Mouse (Mus musculus) midbrain, embryonic 11.5 days (tissue): Measurements from ENCODE around the gene Batf. TPM values are rescaled to one million over a fixed set of nuclear protein-coding genes. Genes with fewer than 3 reads are reported as not detected.

Experiments used
- ATAC-seq: fragments of 200-750 bp; cut with Nextera tagmentation; 2 replicates; pipeline ENCODE4 v1.8.0; 2017; ENCODE audit warnings: moderate TSS enrichment, moderate library complexity; ENCODE audit not compliant: low FRiP score
- DNase-seq: peaks from one replicate; pipeline ENCODE4 v3.0.0; 2015; ENCODE audit warnings: low spot score; ENCODE audit errors: missing footprints
- H3K27ac ChIP-seq: fragments of 300-500 bp; sonication (generic); 2 replicates; pipeline ENCODE4 v1.5.1; 2014; ENCODE audit warnings: low read depth, low read length
- H3K27me3 ChIP-seq: fragments of 300-500 bp; sonication (generic); 2 replicates; pipeline ENCODE4 v1.6.1; 2014; ENCODE audit warnings: mild to moderate bottlenecking, low read length, moderate library complexity, mixed read lengths; ENCODE audit not compliant: control insufficient read depth, insufficient read depth
- H3K36me3 ChIP-seq: fragments of 300-500 bp; sonication (generic); 2 replicates; pipeline ENCODE4 v1.6.1; 2014; ENCODE audit warnings: mild to moderate bottlenecking, low read length, moderate library complexity, mixed read lengths; ENCODE audit not compliant: control insufficient read depth, insufficient read depth
- H3K4me1 ChIP-seq: fragments of 300-500 bp; sonication (generic); 2 replicates; pipeline ENCODE4 v1.6.1; 2014; ENCODE audit warnings: low read length; ENCODE audit not compliant: control insufficient read depth, insufficient read depth
- H3K4me2 ChIP-seq: fragments of 300-500 bp; sonication (generic); 2 replicates; pipeline ENCODE4 v1.6.1; 2014; ENCODE audit warnings: mild to moderate bottlenecking, moderate library complexity
- H3K4me3 ChIP-seq: fragments of 300-500 bp; sonication (generic); 2 replicates; pipeline ENCODE4 v1.5.1; 2014; ENCODE audit warnings: low read depth, low read length
- H3K9ac ChIP-seq: fragments of 300-500 bp; sonication (generic); 2 replicates; pipeline ENCODE4 v1.6.1; 2014; ENCODE audit warnings: low read length
- H3K9me3 ChIP-seq: fragments of 300-500 bp; sonication (generic); 2 replicates; pipeline ENCODE4 v1.6.1; 2016; ENCODE audit warnings: low read length; ENCODE audit not compliant: control insufficient read depth
- WGBS: fragments of 180-500 bp; shearing (Covaris S2); extraction: QIAGEN DNeasy Blood & Tissue Kit; methylation state at CpG from one replicate; pipeline ENCODE4 v1.1.7; 2014; 5-methylcytosine and 5-hydroxymethylcytosine counted together
- polyA plus RNA-seq: library from polyadenylated mRNA; unstranded; fragments of >200 nt; fragmentation: Nextera tagmentation; extraction: Ambion mirVana; gene quantifications from 2 replicates; pipeline ENCODE4 v1.2.1, GENCODE M21; 2014

Gene Batf
- polyA plus RNA-seq, 1 experiment from 2014 or later: 1.7 TPM

- H3K4me3 ChIP-seq: no peak overlapping the region
- ATAC-seq (no peak), DNase-seq (no peak)
- no peak overlapping the region for H3K9ac ChIP-seq
- H3K36me3 ChIP-seq: no peaks in the 10 kb centered on the region
- no peaks in the 10 kb centered on the region for H3K27me3 ChIP-seq
- H3K4me2 ChIP-seq: no peak overlapping the region
- peaks cover 8% of the 10 kb centered on the region; the same call in 1 of the 2 replicates for H3K4me1 ChIP-seq
- H3K9me3 ChIP-seq: no peaks in the 10 kb centered on the region
- 84% methylated on average over 4 of the region's 4 CpGs for WGBS
- no peak overlapping the region for H3K27ac ChIP-seq
Observed at GRCm38 (mm10) chr12:85706906-85707305, 20.4 kb downstream of the Batf start.

GRCm38 (mm10) chr12:85707391-85707790 lies 20.9 kb downstream of the Batf start:
- WGBS: 92% methylated on average over 11 of the region's 11 CpGs
- Histone ChIP-seq H3K27me3 (no peaks in the 10 kb centered on the region), H3K9me3 (no peaks in the 10 kb centered on the region), H3K4me3 (no peak overlapping the region), H3K9ac (no peak overlapping the region), H3K27ac (no peak overlapping the region), H3K4me2 (no peak overlapping the region), H3K4me1 (peaks cover 8% of the 10 kb centered on the region; the same call in 1 of the 2 replicates), H3K36me3 (no peaks in the 10 kb centered on the region)
- ATAC-seq (no peak), DNase-seq (no peak)

GRCm38 (mm10) chr12:85708556-85708955 lies 22.1 kb downstream of the Batf start:
- Histone ChIP-seq H3K36me3 (no peaks in the 10 kb centered on the region), H3K27ac (no peak overlapping the region), H3K4me2 (no peak overlapping the region), H3K9ac (no peak overlapping the region), H3K4me1 (peaks cover 8% of the 10 kb centered on the region; the same call in 1 of the 2 replicates), H3K27me3 (no peaks in the 10 kb centered on the region), H3K4me3 (no peak overlapping the region), H3K9me3 (no peaks in the 10 kb centered on the region)
- DNase-seq (no peak), ATAC-seq (no peak)
- 92% methylated on average over 12 of the region's 12 CpGs for WGBS

DNA sequence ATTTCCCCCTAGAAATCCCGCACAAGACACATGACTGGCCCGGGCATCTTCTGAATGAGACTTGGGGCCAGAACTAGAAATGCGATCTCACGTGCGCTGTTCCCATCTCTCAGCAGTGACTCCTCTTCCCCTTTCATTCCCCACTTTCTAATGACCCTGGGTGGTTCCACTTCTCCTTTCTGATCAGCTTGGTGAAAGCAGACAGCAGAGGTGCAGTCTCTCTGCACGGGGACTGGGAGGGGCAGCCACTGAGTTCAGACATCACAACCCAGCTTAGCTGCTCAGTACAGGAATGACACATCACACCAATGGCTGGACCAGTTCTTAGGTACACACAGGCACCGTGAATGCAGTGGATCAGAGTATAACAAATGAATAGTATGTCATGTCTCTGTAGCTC lies 24.2 kb downstream of the Batf start:
- H3K27me3 ChIP-seq: no peaks in the 10 kb centered on the region
- no peak overlapping the region for H3K9ac ChIP-seq
- WGBS: 83% methylated on average over 7 of the region's 7 CpGs
- no peaks in the 10 kb centered on the region for H3K9me3 ChIP-seq
- ATAC-seq: no peak
- H3K4me1 ChIP-seq: peaks cover 3% of the 10 kb centered on the region; the same call in 1 of the 2 replicates
- no peak for DNase-seq
- no peak overlapping the region for H3K4me3 ChIP-seq
- H3K36me3 ChIP-seq: no peaks in the 10 kb centered on the region
- H3K4me2 ChIP-seq: no peak overlapping the region
- no peak overlapping the region for H3K27ac ChIP-seq

DNA sequence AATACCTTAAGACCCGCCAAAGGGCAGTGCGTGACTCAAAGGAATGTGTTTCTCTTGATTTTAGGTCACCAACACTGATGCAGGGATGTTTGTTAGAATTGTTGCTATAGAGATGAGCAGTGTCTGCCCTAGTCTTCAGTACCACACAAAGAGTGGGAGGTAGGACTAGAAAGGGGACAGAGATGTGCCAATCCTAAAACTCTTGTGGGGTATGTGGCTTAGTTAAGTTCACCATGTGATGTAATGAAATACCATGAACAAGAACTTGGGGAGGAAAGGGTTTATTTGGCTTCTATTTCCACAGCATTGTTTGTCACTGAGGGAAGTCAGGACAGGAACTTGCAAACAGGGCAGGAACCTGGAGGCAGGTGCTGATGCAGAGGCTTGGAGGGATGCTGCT lies 26.1 kb downstream of the Batf start:
- Histone ChIP-seq H3K9me3 (no peaks in the 10 kb centered on the region), H3K27me3 (no peaks in the 10 kb centered on the region), H3K4me2 (no peak overlapping the region), H3K36me3 (no peaks in the 10 kb centered on the region), H3K4me1 (no peaks in the 10 kb centered on the region), H3K4me3 (no peak overlapping the region), H3K27ac (no peak overlapping the region), H3K9ac (no peak overlapping the region)
- ATAC-seq (no peak), DNase-seq (no peak)
- 93% methylated on average over 2 of the region's 2 CpGs for whole genome bisulfite sequencing

GRCm38 (mm10) chr12:85714126-85714525 lies 27.7 kb downstream of the Batf start:
- Histone ChIP-seq H3K27ac (no peak overlapping the region), H3K9ac (no peak overlapping the region), H3K27me3 (no peaks in the 10 kb centered on the region), H3K4me2 (no peak overlapping the region), H3K9me3 (no peaks in the 10 kb centered on the region), H3K36me3 (no peaks in the 10 kb centered on the region), H3K4me3 (no peak overlapping the region), H3K4me1 (no peaks in the 10 kb centered on the region)
- WGBS: 91% methylated on average over 5 of the region's 5 CpGs
- DNase-seq: no peak
- no peak for ATAC-seq

- Histone ChIP-seq H3K9me3 (no peaks in the 10 kb centered on the region), H3K4me2 (no peak overlapping the region), H3K4me3 (no peak overlapping the region), H3K27ac (no peak overlapping the region), H3K4me1 (no peaks in the 10 kb centered on the region), H3K36me3 (no peaks in the 10 kb centered on the region), H3K27me3 (no peaks in the 10 kb centered on the region), H3K9ac (no peak overlapping the region)
- DNase-seq (no peak), ATAC-seq (no peak)
- WGBS: 75% methylated on average over 4 of the region's 4 CpGs
Observed at GRCm38 (mm10) chr12:85725306-85725705, 38.8 kb downstream of the Batf start.

DNA sequence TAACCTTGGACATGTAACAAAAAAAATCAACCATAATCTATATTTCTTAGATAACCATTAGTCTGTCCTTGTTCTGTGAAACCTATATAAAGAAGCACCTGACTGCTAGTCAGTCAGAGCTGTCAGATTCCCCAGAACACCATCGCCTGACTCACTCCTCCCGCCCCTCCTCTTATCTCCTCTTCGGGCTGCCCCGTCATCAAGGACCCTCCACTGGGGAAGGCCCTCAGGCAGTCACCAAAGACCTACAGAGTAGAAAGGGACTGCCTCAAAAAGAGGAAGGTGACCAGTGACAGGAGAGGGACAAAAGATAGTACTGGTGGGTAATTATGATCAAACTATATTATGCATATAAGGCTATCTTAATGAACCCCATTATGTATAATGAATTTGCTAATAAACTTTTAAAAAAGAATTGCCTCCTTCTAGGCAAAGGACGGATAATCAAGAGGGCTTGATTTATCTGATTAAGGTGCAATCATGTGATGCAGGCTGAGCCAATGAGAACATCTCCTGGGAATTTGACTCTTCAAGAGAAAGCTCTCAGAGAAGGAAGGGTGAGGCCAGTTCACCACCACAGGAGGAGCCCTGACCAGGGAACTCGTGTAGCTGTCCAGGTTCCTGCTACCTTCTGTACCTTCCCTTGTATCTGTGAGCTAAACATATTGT lies 40.4 kb downstream of the Batf start:
- H3K27me3 ChIP-seq: no peaks in the 10 kb centered on the region
- DNase-seq (no peak), ATAC-seq (no peak)
- H3K27ac ChIP-seq: no peak overlapping the region
- no peak overlapping the region for H3K9ac ChIP-seq
- no peak overlapping the region for H3K4me2 ChIP-seq
- no peaks in the 10 kb centered on the region for H3K9me3 ChIP-seq
- H3K4me3 ChIP-seq: no peak overlapping the region
- no peaks in the 10 kb centered on the region for H3K4me1 ChIP-seq
- H3K36me3 ChIP-seq: no peaks in the 10 kb centered on the region
- WGBS: 76% methylated on average over 6 of the region's 6 CpGs

GRCm38 (mm10) chr12:85728181-85728580 lies 41.7 kb downstream of the Batf start:
- Histone ChIP-seq H3K4me3 (no peak overlapping the region), H3K4me2 (no peak overlapping the region), H3K9me3 (no peaks in the 10 kb centered on the region), H3K9ac (no peak overlapping the region), H3K27ac (no peak overlapping the region), H3K36me3 (no peaks in the 10 kb centered on the region), H3K4me1 (no peaks in the 10 kb centered on the region), H3K27me3 (no peaks in the 10 kb centered on the region)
- 82% methylated on average over 7 of the region's 7 CpGs for WGBS
- DNase-seq (no peak), ATAC-seq (no peak)
